Mouse (Mus musculus) intestine, embryonic 15.5 days (tissue): ENCODE measurements around the gene Olfr1284. TPM values are rescaled to one million over a fixed set of nuclear protein-coding genes. Genes with fewer than 3 reads are reported as not detected.
"Not testable (repeated sequence)": the region's sequence is repeated elsewhere in the genome, so short reads cannot be mapped to it uniquely, and the experiment has no call there.

ENCODE experiments used
- ATAC-seq: fragments of 200-750 bp; cut with Nextera tagmentation; 2 replicates; pipeline ENCODE4 v1.8.0; 2017; ENCODE audit warnings: moderate TSS enrichment, moderate library complexity
- H3K27ac ChIP-seq: fragments of 300-500 bp; sonication (generic); 2 replicates; pipeline ENCODE4 v1.5.1; 2015; ENCODE audit warnings: mild to moderate bottlenecking, inconsistent platforms
- H3K27me3 ChIP-seq: fragments of 300-500 bp; sonication (generic); replicated peaks from 2 replicates; pipeline ENCODE4 v1.6.1; 2015; ENCODE audit warnings: inconsistent platforms
- H3K36me3 ChIP-seq: fragments of 300-500 bp; sonication (generic); 2 replicates; pipeline ENCODE4 v1.6.1; 2015; ENCODE audit warnings: inconsistent platforms
- H3K4me1 ChIP-seq: fragments of 300-500 bp; sonication (generic); replicated peaks from 2 replicates; pipeline ENCODE4 v1.6.1; 2015; ENCODE audit warnings: inconsistent platforms
- H3K4me2 ChIP-seq: fragments of 300-500 bp; sonication (generic); replicated peaks from 2 replicates; pipeline ENCODE4 v1.6.1; 2015; ENCODE audit warnings: mild to moderate bottlenecking, inconsistent platforms
- H3K4me3 ChIP-seq: fragments of 300-500 bp; sonication (generic); replicated peaks from 2 replicates; pipeline ENCODE4 v1.5.1; 2015; ENCODE audit warnings: inconsistent platforms
- H3K9ac ChIP-seq: fragments of 300-500 bp; sonication (generic); 2 replicates; pipeline ENCODE4 v1.6.1; 2015; ENCODE audit warnings: inconsistent platforms
- H3K9me3 ChIP-seq: fragments of 300-500 bp; sonication (generic); 2 replicates; pipeline ENCODE4 v1.6.1; 2016; ENCODE audit warnings: inconsistent platforms
- WGBS: fragments of 180-500 bp; shearing (Covaris S2); methylation state at CpG from one replicate; pipeline ENCODE4 v1.1.7; 2015; 5-methylcytosine and 5-hydroxymethylcytosine counted together
- polyA plus RNA-seq: library from polyadenylated mRNA; unstranded; fragments of >200 nt; fragmentation: Nextera tagmentation; extraction: Ambion mirVana; gene quantifications from 2 replicates; pipeline ENCODE4 v1.2.1, GENCODE M21; 2015

Olfr1284 gene
- polyA plus RNA-seq: not detected in 2 replicates

DNA sequence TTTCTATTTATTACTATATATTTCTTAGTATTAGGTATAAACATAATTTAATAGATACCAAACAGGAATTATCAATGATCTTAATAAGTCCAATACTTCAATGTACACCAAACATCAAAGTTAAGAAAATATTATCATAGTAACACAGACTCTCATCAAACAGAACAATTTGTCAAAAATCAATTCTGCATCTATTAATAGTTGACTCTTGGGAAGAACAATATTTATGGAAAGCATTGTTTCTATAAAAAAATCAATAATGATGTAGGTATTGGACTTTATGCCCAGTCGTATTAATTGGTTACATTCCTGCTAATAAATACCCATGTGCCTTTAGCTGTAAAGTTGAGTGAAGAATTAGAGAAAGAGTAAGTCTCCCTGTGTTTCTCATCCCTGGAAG lies at the start of gene Olfr1284:
Gene Olfr1284 (plus strand): TSS at position 301 of the 400 bp plus-strand sequence.
- Histone ChIP-seq H3K9ac (no peak within 1 kb of the TSS), H3K27ac (no peak within 1 kb of the TSS), H3K36me3 (no peaks in the 10 kb centered on the region), H3K4me1 (no peaks in the 10 kb centered on the region), H3K4me2 (no peak within 1 kb of the TSS), H3K27me3 (no peaks in the 10 kb centered on the region), H3K9me3 (no peaks in the 10 kb centered on the region), H3K4me3 (no peak within 1 kb of the TSS)
- WGBS: 85% methylated on average over 1 of the region's 1 CpGs
- no peak for ATAC-seq

DNA sequence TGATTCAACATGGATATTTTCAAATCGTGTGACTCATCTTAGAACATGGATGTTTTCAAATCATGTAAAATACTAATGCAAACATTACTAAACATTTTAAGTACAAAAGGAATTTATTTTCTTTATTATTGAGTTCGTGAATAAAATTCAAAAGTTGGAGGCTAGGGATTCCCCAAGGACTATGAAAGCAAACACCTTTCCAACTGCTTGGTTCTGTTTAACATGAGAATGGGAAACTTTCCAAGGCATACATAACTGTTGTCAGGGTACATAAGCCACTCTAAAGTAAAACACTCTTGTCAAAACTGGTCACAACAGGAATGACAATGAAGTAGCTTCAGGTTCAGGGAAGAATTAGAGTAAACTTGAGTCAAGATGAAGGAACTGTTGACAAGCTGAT lies 49.1 kb upstream of the Olfr1284 start, which contains the start of gene Olfr1281:
Gene Olfr1281 (plus strand): TSS at position 301 of the 400 bp plus-strand sequence.
- Histone ChIP-seq H3K4me1 (no peaks in the 10 kb centered on the region), H3K9ac (no peak within 1 kb of the TSS), H3K27me3 (no peaks in the 10 kb centered on the region), H3K27ac (no peak within 1 kb of the TSS), H3K4me3 (no peak within 1 kb of the TSS), H3K4me2 (no peak within 1 kb of the TSS), H3K9me3 (no peaks in the 10 kb centered on the region), H3K36me3 (no peaks in the 10 kb centered on the region)
- ATAC-seq: no peak
- 74% methylated on average over 2 of the region's 2 CpGs for WGBS

DNA sequence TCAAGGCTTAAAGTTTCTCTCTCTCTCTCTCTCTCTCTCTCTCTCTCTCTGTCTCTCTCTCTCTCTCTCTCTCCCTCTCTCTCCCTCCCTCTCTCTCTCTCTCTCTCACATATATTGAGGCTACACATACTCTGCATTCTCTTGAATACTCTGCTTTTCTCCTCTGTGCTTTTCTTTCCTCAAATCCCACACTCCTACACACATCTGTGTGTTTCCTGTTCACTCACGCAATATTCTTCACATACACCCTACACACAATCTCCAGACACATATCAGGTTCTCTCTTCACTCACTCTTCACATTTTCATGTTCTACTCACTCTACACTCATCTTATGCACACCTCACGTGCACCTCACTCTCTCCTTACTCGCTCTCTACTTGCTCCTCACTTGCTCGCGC lies 41.6 kb upstream of the Olfr1284 start:
- H3K4me2 ChIP-seq, ATAC-seq, H3K4me3 ChIP-seq, H3K4me1 ChIP-seq, H3K9me3 ChIP-seq, H3K27ac ChIP-seq, H3K36me3 ChIP-seq, H3K9ac ChIP-seq, H3K27me3 ChIP-seq: not testable (repeated sequence)
- 87% methylated on average over 5 of the region's 5 CpGs for WGBS

DNA sequence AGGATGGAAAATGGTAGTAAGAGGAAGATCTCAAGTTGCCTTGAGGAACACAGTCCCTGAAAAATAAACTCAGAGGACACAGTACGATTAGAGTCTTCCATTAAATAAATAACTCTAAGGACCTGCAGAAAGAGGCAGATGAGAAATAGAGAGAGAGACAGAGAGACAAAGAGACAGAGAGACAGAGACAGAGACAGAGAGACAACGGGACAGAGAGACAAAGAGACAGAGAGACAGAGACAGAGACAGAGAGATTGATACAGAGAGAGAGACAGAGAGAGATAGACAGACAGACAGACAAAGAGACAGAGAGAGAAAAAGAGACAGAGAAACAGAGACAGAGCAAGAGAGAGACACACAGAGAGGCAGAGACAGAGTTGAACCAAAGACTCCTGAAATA lies 39.3 kb upstream of the Olfr1284 start, which contains the start of gene Olfr1282:
Gene Olfr1282 (minus strand): TSS at position 101 of the 400 bp plus-strand sequence.
- Histone ChIP-seq H3K27me3 (no peaks in the 10 kb centered on the region), H3K9ac (no peak within 1 kb of the TSS), H3K4me1 (no peaks in the 10 kb centered on the region), H3K36me3 (no peaks in the 10 kb centered on the region), H3K4me3 (no peak within 1 kb of the TSS), H3K4me2 (no peak within 1 kb of the TSS), H3K27ac (no peak within 1 kb of the TSS), H3K9me3 (no peaks in the 10 kb centered on the region)
- no peak for ATAC-seq
- 69% methylated on average over 2 of the region's 2 CpGs for WGBS

- Histone ChIP-seq H3K27ac (no peak within 1 kb of the TSS), H3K9me3 (no peaks in the 10 kb centered on the region), H3K4me2 (no peak within 1 kb of the TSS), H3K27me3 (no peaks in the 10 kb centered on the region), H3K9ac (no peak within 1 kb of the TSS), H3K4me3 (no peak within 1 kb of the TSS), H3K36me3 (no peaks in the 10 kb centered on the region), H3K4me1 (no peaks in the 10 kb centered on the region)
- ATAC-seq: no peak
- 78% methylated on average over 2 of the region's 2 CpGs for WGBS
Observed at GRCm38 (mm10) chr2:111366490-111366889, 8.8 kb upstream of the Olfr1284 start, which contains the start of gene Olfr1283. Gene Olfr1283 (plus strand): TSS chr2:111366790.

GRCm38 (mm10) chr2:111422931-111423330 lies 47.6 kb downstream of the Olfr1284 start, which contains the start of gene Olfr1286:
Gene Olfr1286 (minus strand): TSS chr2:111423115.
- Histone ChIP-seq H3K27ac (no peak within 1 kb of the TSS), H3K4me2 (no peak within 1 kb of the TSS), H3K36me3 (no peaks in the 10 kb centered on the region), H3K4me3 (no peak within 1 kb of the TSS), H3K9ac (no peak within 1 kb of the TSS), H3K27me3 (no peaks in the 10 kb centered on the region), H3K4me1 (no peaks in the 10 kb centered on the region), H3K9me3 (no peaks in the 10 kb centered on the region)
- WGBS: 60% methylated on average over 1 of the region's 1 CpGs
- no peak for ATAC-seq

Other genes starting within 250 kb of the Olfr1284 start
- gene Gm15130, start 222.6 kb upstream of the Olfr1284 start, polyA plus RNA-seq: not detected in 2 replicates
- gene 4930430A15Rik, start 145.9 kb upstream of the Olfr1284 start, polyA plus RNA-seq: not detected in 2 replicates
- not detected in 2 replicates for gene Olfr1275, start 140.2 kb upstream of the Olfr1284 start, polyA plus RNA-seq
- gene Olfr1276, start 121.0 kb upstream of the Olfr1284 start, polyA plus RNA-seq: not detected in 2 replicates
- gene Olfr1277, start 101.4 kb upstream of the Olfr1284 start, polyA plus RNA-seq: not detected in 2 replicates
- gene Olfr1278, start 85.4 kb upstream of the Olfr1284 start, polyA plus RNA-seq: not detected in 2 replicates
- gene Olfr1279, start 74.9 kb upstream of the Olfr1284 start, polyA plus RNA-seq: not detected in 2 replicates
- not detected in 2 replicates for gene Olfr1280, start 61.5 kb upstream of the Olfr1284 start, polyA plus RNA-seq
- not detected in 2 replicates for gene Olfr1281, start 49.0 kb upstream of the Olfr1284 start, polyA plus RNA-seq
- not detected in 2 replicates for gene Olfr1282, start 39.4 kb upstream of the Olfr1284 start, polyA plus RNA-seq
- not detected in 2 replicates for gene Olfr1283, start 8.7 kb upstream of the Olfr1284 start, polyA plus RNA-seq
- not detected in 2 replicates for gene Olfr1286, start 47.6 kb downstream of the Olfr1284 start, polyA plus RNA-seq
- gene Olfr1287, start 73.6 kb downstream of the Olfr1284 start, polyA plus RNA-seq: not detected in 2 replicates
- gene Olfr1288, start 98.6 kb downstream of the Olfr1284 start, polyA plus RNA-seq: not detected in 2 replicates
- not detected in 2 replicates for gene Olfr1289, start 105.3 kb downstream of the Olfr1284 start, polyA plus RNA-seq
- gene Olfr1290, start 118.3 kb downstream of the Olfr1284 start, polyA plus RNA-seq: not detected in 2 replicates
- gene Olfr1291-ps1, start 121.7 kb downstream of the Olfr1284 start, polyA plus RNA-seq: not detected in 2 replicates
- gene Olfr1293-ps, start 149.7 kb downstream of the Olfr1284 start, polyA plus RNA-seq: not detected in 2 replicates
- gene Olfr1294, start 164.8 kb downstream of the Olfr1284 start, polyA plus RNA-seq: not detected in 2 replicates
- gene Olfr1295, start 194.2 kb downstream of the Olfr1284 start, polyA plus RNA-seq: not detected in 2 replicates